Mouse (Mus musculus): Measurements from ENCODE around the gene Usp42. TPM values are rescaled to one million over a fixed set of nuclear protein-coding genes. Genes with fewer than 3 reads are reported as not detected.

Gene Usp42
- polyA plus RNA-seq, 1 experiment from 2014 or later, result 13.1 TPM

GRCm38 (mm10) chr5:143679654-143680053 lies 52.4 kb downstream of the Usp42 start:
- Histone ChIP-seq H3K9ac (ENCODE audit: low read depth, low read length) (no peak overlapping the region), H3K4me2 (ENCODE audit: low read length) (no peak overlapping the region), H3K27me3 (ENCODE audit: insufficient read depth, low read length) (no peaks in the 10 kb centered on the region), H3K4me1 (replicated peaks; ENCODE audit: insufficient read depth, low read length) (peaks cover 38% of the 10 kb centered on the region), H3K36me3 (ENCODE audit: insufficient read depth, low read length) (no peaks in the 10 kb centered on the region), H3K4me3 (replicated peaks; ENCODE audit: low read depth, low read length) (no peak overlapping the region), H3K27ac (0 out of 2 replicates have a peak overlapping the region, but pooled peaks have one; percentile 19), H3K9me3 (replicated peaks; ENCODE audit: low read length) (no peaks in the 10 kb centered on the region)
- DNase-seq (ENCODE audit: low spot score), result no peak
- WGBS, result 71% methylated on average over 6 of the region's 6 CpGs
- no peak for TF ChIP-seq CTCF (IDR thresholded peaks at IDR 0.05; ENCODE audit: low read depth)
- ATAC-seq (replicated peaks; ENCODE audit: low FRiP score, low read depth), result no peak

- 58% methylated on average over 6 of the region's 6 CpGs for WGBS
- ATAC-seq (replicated peaks; ENCODE audit: low FRiP score, low read depth) (no peak), DNase-seq (ENCODE audit: low spot score) (no peak)
- no peak overlapping the region for H3K27ac ChIP-seq
- no peak overlapping the region for H3K4me3 ChIP-seq (replicated peaks; ENCODE audit: low read depth, low read length)
- H3K9me3 ChIP-seq (replicated peaks; ENCODE audit: low read length), result no peaks in the 10 kb centered on the region
- no peaks in the 10 kb centered on the region for H3K36me3 ChIP-seq (ENCODE audit: insufficient read depth, low read length)
- H3K9ac ChIP-seq (ENCODE audit: low read depth, low read length), result no peak overlapping the region
- no peak overlapping the region for H3K4me2 ChIP-seq (ENCODE audit: low read length)
- peaks cover 38% of the 10 kb centered on the region for H3K4me1 ChIP-seq (replicated peaks; ENCODE audit: insufficient read depth, low read length)
- no peaks in the 10 kb centered on the region for H3K27me3 ChIP-seq (ENCODE audit: insufficient read depth, low read length)
- no peak for TF ChIP-seq CTCF (IDR thresholded peaks at IDR 0.05; ENCODE audit: low read depth)
Observed at GRCm38 (mm10) chr5:143678634-143679271, 53.3 kb downstream of the Usp42 start.

GRCm38 (mm10) chr5:143677363-143677762 lies 54.7 kb downstream of the Usp42 start:
- DNase-seq (ENCODE audit: low spot score) (no peak), ATAC-seq (replicated peaks; ENCODE audit: low FRiP score, low read depth) (0 out of 2 replicates have a peak, but pooled peaks have one; percentile 33)
- no peak overlapping the region for H3K27ac ChIP-seq
- no peak for TF ChIP-seq CTCF (IDR thresholded peaks at IDR 0.05; ENCODE audit: low read depth)
- peaks cover 29% of the 10 kb centered on the region for H3K4me1 ChIP-seq (replicated peaks; ENCODE audit: insufficient read depth, low read length)
- no peaks in the 10 kb centered on the region for H3K9me3 ChIP-seq (replicated peaks; ENCODE audit: low read length)
- H3K36me3 ChIP-seq (ENCODE audit: insufficient read depth, low read length), result no peaks in the 10 kb centered on the region
- 57% methylated on average over 4 of the region's 4 CpGs for WGBS
- H3K9ac ChIP-seq (ENCODE audit: low read depth, low read length), result no peak overlapping the region
- H3K4me3 ChIP-seq (replicated peaks; ENCODE audit: low read depth, low read length), result no peak overlapping the region
- no peaks in the 10 kb centered on the region for H3K27me3 ChIP-seq (ENCODE audit: insufficient read depth, low read length)
- no peak overlapping the region for H3K4me2 ChIP-seq (ENCODE audit: low read length)

GRCm38 (mm10) chr5:143676218-143676985 lies 55.7 kb downstream of the Usp42 start:
- no peaks in the 10 kb centered on the region for H3K36me3 ChIP-seq (ENCODE audit: insufficient read depth, low read length)
- peaks cover 29% of the 10 kb centered on the region for H3K4me1 ChIP-seq (replicated peaks; ENCODE audit: insufficient read depth, low read length)
- H3K27me3 ChIP-seq (ENCODE audit: insufficient read depth, low read length), result no peaks in the 10 kb centered on the region
- peak; percentile 29 for DNase-seq (ENCODE audit: low spot score)
- ATAC-seq (replicated peaks; ENCODE audit: low FRiP score, low read depth), result no peak; the same call in 1 of the 2 replicates
- no peak overlapping the region for H3K4me2 ChIP-seq (ENCODE audit: low read length)
- H3K4me3 ChIP-seq (replicated peaks; ENCODE audit: low read depth, low read length), result no peak overlapping the region
- no peak overlapping the region for H3K9ac ChIP-seq (ENCODE audit: low read depth, low read length)
- 30% methylated on average over 5 of the region's 5 CpGs for WGBS
- peak overlapping the region; percentile 48 for H3K27ac ChIP-seq
- H3K9me3 ChIP-seq (replicated peaks; ENCODE audit: low read length), result no peaks in the 10 kb centered on the region
- no peak for TF ChIP-seq CTCF (IDR thresholded peaks at IDR 0.05; ENCODE audit: low read depth)

- DNase-seq (ENCODE audit: low spot score), result peak; percentile 68
- Histone ChIP-seq H3K4me1 (replicated peaks; ENCODE audit: insufficient read depth, low read length) (peaks cover 34% of the 10 kb centered on the region), H3K4me2 (ENCODE audit: low read length) (no peak overlapping the region), H3K9ac (ENCODE audit: low read depth, low read length) (no peak overlapping the region), H3K4me3 (replicated peaks; ENCODE audit: low read depth, low read length) (no peak overlapping the region), H3K27me3 (ENCODE audit: insufficient read depth, low read length) (no peaks in the 10 kb centered on the region), H3K27ac (no peak overlapping the region), H3K36me3 (ENCODE audit: insufficient read depth, low read length) (no peaks in the 10 kb centered on the region), H3K9me3 (replicated peaks; ENCODE audit: low read length) (no peaks in the 10 kb centered on the region)
- no peak for TF ChIP-seq CTCF (IDR thresholded peaks at IDR 0.05; ENCODE audit: low read depth)
- WGBS, result 43% methylated on average over 5 of the region's 5 CpGs
- peak; percentile 43; the same call in 1 of the 2 replicates for ATAC-seq (replicated peaks; ENCODE audit: low FRiP score, low read depth)
Observed at GRCm38 (mm10) chr5:143674576-143674975, 57.5 kb downstream of the Usp42 start.

- Histone ChIP-seq H3K36me3 (ENCODE audit: insufficient read depth, low read length) (no peaks in the 10 kb centered on the region), H3K4me3 (replicated peaks; ENCODE audit: low read depth, low read length) (no peak overlapping the region), H3K9me3 (replicated peaks; ENCODE audit: low read length) (no peaks in the 10 kb centered on the region), H3K4me2 (ENCODE audit: low read length) (no peak overlapping the region), H3K9ac (ENCODE audit: low read depth, low read length) (no peak overlapping the region), H3K27me3 (ENCODE audit: insufficient read depth, low read length) (no peaks in the 10 kb centered on the region), H3K4me1 (replicated peaks; ENCODE audit: insufficient read depth, low read length) (peaks cover 15% of the 10 kb centered on the region), H3K27ac (no peak overlapping the region)
- TF ChIP-seq CTCF (IDR thresholded peaks at IDR 0.05; ENCODE audit: low read depth), result no peak
- no peak for DNase-seq (ENCODE audit: low spot score)
- whole genome bisulfite sequencing, result 70% methylated on average over 6 of the region's 6 CpGs
- ATAC-seq (replicated peaks; ENCODE audit: low FRiP score, low read depth), result no peak
Observed at GRCm38 (mm10) chr5:143670740-143671415, 61.2 kb downstream of the Usp42 start.
